Comparison of ENCODE assay signal across 8 mouse cellular contexts in genomic region chr7:80400099-80400498, GRCm38 (mm10). TPM values are rescaled to one million over a fixed set of nuclear protein-coding genes. Genes with fewer than 3 reads are reported as not detected.
DNase-seq lines count a peak whose midpoint lies in the region; ATAC-seq and TF ChIP-seq lines count a peak whose summit lies in the region.
"Had no signal": no experiment of that assay in that cellular context is flagged by ENCODE, and none has a peak within 500 bp of the region (broad histone marks: within the 10 kb centered on the region; RNA-seq: fewer than 3 reads in every experiment).

No protein-coding gene starts in this region.

- 0 out of 2 replicates have a peak overlapping the region, but pooled peaks have one; percentile 93 for H3K27ac ChIP-seq in embryonic facial prominence, embryonic 15.5 days (replicated peaks)
- peak overlapping the region; percentile 99 for H3K27ac ChIP-seq in intestine, postnatal 0 days (ENCODE audit: low read depth, low read length)
- H3K27ac ChIP-seq: neural tube, embryonic 12.5 days had no signal

- H3ac ChIP-seq in C2C12 (ENCODE audit: control insufficient read depth, insufficient read length, low read depth) = no peak overlapping the region

- ATAC-seq in embryonic facial prominence, embryonic 15.5 days (ENCODE audit: insufficient number of reproducible peaks, low FRiP score, low TSS enrichment, low read depth) = no peak
- ATAC-seq in intestine, postnatal 0 days = no peak

- peaks cover 30% of the 10 kb centered on the region for H3K79me3 ChIP-seq in C2C12 (ENCODE audit: low read depth)

- TF ChIP-seq POLR2A in lung, adult 2 months (IDR thresholded peaks at IDR 0.05; ENCODE audit: borderline replicate concordance, extremely low read depth, low read depth, low read length) = no peak

- no peak overlapping the region for H3K9ac ChIP-seq in embryonic facial prominence, embryonic 15.5 days
- H3K9ac ChIP-seq in intestine, postnatal 0 days (ENCODE audit: low read depth, low read length) = peak overlapping the region; percentile 100

- H3K36me3 ChIP-seq in C2C12 (ENCODE audit: control insufficient read depth, insufficient read depth) = peaks cover 27% of the 10 kb centered on the region
- H3K36me3 ChIP-seq in embryonic facial prominence, embryonic 15.5 days = peaks cover 31% of the 10 kb centered on the region
- peaks cover 29% of the 10 kb centered on the region for H3K36me3 ChIP-seq in intestine, postnatal 0 days (ENCODE audit: control insufficient read depth, insufficient read depth)

- peaks cover 48% of the 10 kb centered on the region for H3K4me1 ChIP-seq in embryonic facial prominence, embryonic 15.5 days
- H3K4me1 ChIP-seq in intestine, postnatal 0 days (replicated peaks; ENCODE audit: control insufficient read depth, insufficient read depth, low read length) = peaks cover 5% of the 10 kb centered on the region; the same call in 1 of the 2 replicates
- H3K4me1 ChIP-seq in lung, adult 2 months (ENCODE audit: control insufficient read depth, insufficient read depth, low read length) = peaks cover 13% of the 10 kb centered on the region; the same call in 1 of the 2 replicates

- H3K4me2 ChIP-seq in embryonic facial prominence, embryonic 15.5 days (replicated peaks) = peak overlapping the region; percentile 86
- H3K4me2 ChIP-seq in intestine, postnatal 0 days (replicated peaks; ENCODE audit: low read depth) = peak overlapping the region; percentile 89

- H3K79me2 ChIP-seq in C2C12 (ENCODE audit: control insufficient read depth, insufficient read depth) = peaks cover 63% of the 10 kb centered on the region

- no peak for TF ChIP-seq CTCF in C2C12 (IDR thresholded peaks at IDR 0.05; ENCODE audit: control insufficient read depth, insufficient read depth, insufficient read length)
- TF ChIP-seq CTCF in intestine, postnatal 0 days (IDR thresholded peaks at IDR 0.05; ENCODE audit: low read depth) = peak; percentile 37
- 0 out of 2 replicates have a peak, but pooled peaks have one; percentile 10 for TF ChIP-seq CTCF in lung, adult 2 months (IDR thresholded peaks at IDR 0.05; ENCODE audit: insufficient read depth, low read length)

- peak overlapping the region; percentile 6 for H3K4me3 ChIP-seq in C2C12 (ENCODE audit: insufficient read depth, poor library complexity, severe bottlenecking)
- H3K4me3 ChIP-seq in embryonic facial prominence, embryonic 15.5 days (replicated peaks) = 0 out of 2 replicates have a peak overlapping the region, but pooled peaks have one; percentile 89
- 0 out of 2 replicates have a peak overlapping the region, but pooled peaks have one; percentile 90 for H3K4me3 ChIP-seq in intestine, postnatal 0 days (ENCODE audit: low read depth, low read length)
- H3K4me3 ChIP-seq in lung, adult 2 months (replicated peaks; ENCODE audit: extremely low read depth, low read depth, low read length) = no peak overlapping the region
- H3K4me3 ChIP-seq: neural tube, embryonic 12.5 days had no signal

- WGBS in embryonic facial prominence, embryonic 15.5 days = 48% methylated on average over 5 of the region's 5 CpGs
- 45% methylated on average over 5 of the region's 5 CpGs for WGBS in intestine, postnatal 0 days
- WGBS in lung, adult 2 months = 27% methylated on average over 5 of the region's 5 CpGs

- peak; percentile 78 for DNase-seq in NIH3T3 (ENCODE audit: low read depth)
- DNase-seq in lung, adult 2 months = peak; percentile 81
- no peak for DNase-seq in thymus, postnatal 14 days
- DNase-seq in embryo, embryonic 11 days = no peak

- H3K9me3 ChIP-seq in embryonic facial prominence, embryonic 15.5 days (replicated peaks) = no peaks in the 10 kb centered on the region
- no peaks in the 10 kb centered on the region for H3K9me3 ChIP-seq in intestine, postnatal 0 days (ENCODE audit: control insufficient read depth)
- H3K9me3 ChIP-seq: neural tube, embryonic 12.5 days had no signal

- H3K27me3 ChIP-seq in C2C12 (ENCODE audit: control insufficient read depth, insufficient read depth, insufficient read length) = no peaks in the 10 kb centered on the region
- H3K27me3 ChIP-seq in embryonic facial prominence, embryonic 15.5 days = no peaks in the 10 kb centered on the region
- no peaks in the 10 kb centered on the region for H3K27me3 ChIP-seq in intestine, postnatal 0 days (replicated peaks; ENCODE audit: control insufficient read depth, insufficient read depth, low read length)

TF ChIP-seq in C2C12, 6 proteins besides CTCF, POLR2A, EP300 and RAD21:
- no peak for TF ChIP-seq MYOD1 (IDR thresholded peaks at IDR 0.05; ENCODE audit: control insufficient read depth, insufficient read length, low read depth)
- TF ChIP-seq MAX (IDR thresholded peaks at IDR 0.05) = no peak
- TF ChIP-seq CEBPB (IDR thresholded peaks at IDR 0.05; ENCODE audit: low read depth) = peak; percentile 81

RNA-seq across cellular contexts. Expression of gene Furin, which starts 5.1 kb away (rescaled TPM):
- 63.6 TPM for polyA plus RNA-seq in C2C12 (2012; fragmentation: generic; extraction: Trizol)
- polyA plus RNA-seq in embryonic facial prominence, embryonic 15.5 days (2015; fragmentation: Nextera tagmentation; extraction: Ambion mirVana) = 16.0 and 16.7 TPM in 2 replicates
- polyA plus RNA-seq in intestine, postnatal 0 days (2015; fragmentation: Nextera tagmentation; extraction: Ambion mirVana) = 25.5 and 26.4 TPM in 2 replicates
- 106 and 114 TPM in 2 replicates for polyA plus RNA-seq in lung, adult 2 months (2012; rRNA removed)

RNA-seq across cellular contexts. Expression of gene Fes, which starts 12.4 kb away (rescaled TPM):
- 0.82 TPM for polyA plus RNA-seq in C2C12 (2012; fragmentation: generic; extraction: Trizol)
- 16.4 and 16.7 TPM in 2 replicates for polyA plus RNA-seq in embryonic facial prominence, embryonic 15.5 days (2015; fragmentation: Nextera tagmentation; extraction: Ambion mirVana)
- 6.2 and 6.7 TPM in 2 replicates for polyA plus RNA-seq in intestine, postnatal 0 days (2015; fragmentation: Nextera tagmentation; extraction: Ambion mirVana)
- polyA plus RNA-seq in lung, adult 2 months (2012; rRNA removed) = 51.4 and 60.1 TPM in 2 replicates

RNA-seq across cellular contexts. Expression of gene Man2a2, which starts 28.9 kb away (rescaled TPM):
- polyA plus RNA-seq in C2C12 (2012; fragmentation: generic; extraction: Trizol) = 21.5 TPM
- polyA plus RNA-seq in embryonic facial prominence, embryonic 15.5 days (2015; fragmentation: Nextera tagmentation; extraction: Ambion mirVana) = 24.8 and 25.2 TPM in 2 replicates
- polyA plus RNA-seq in intestine, postnatal 0 days (2015; fragmentation: Nextera tagmentation; extraction: Ambion mirVana) = 4.8 and 5.3 TPM in 2 replicates
- 93.7 and 96.3 TPM in 2 replicates for polyA plus RNA-seq in lung, adult 2 months (2012; rRNA removed)

RNA-seq across cellular contexts. Expression of gene Hddc3, which starts 57.2 kb away (rescaled TPM):
- polyA plus RNA-seq in C2C12 (2012; fragmentation: generic; extraction: Trizol) = 55.9 TPM
- polyA plus RNA-seq in embryonic facial prominence, embryonic 15.5 days (2015; fragmentation: Nextera tagmentation; extraction: Ambion mirVana) = 22.9 and 25.4 TPM in 2 replicates
- 8.3 and 8.8 TPM in 2 replicates for polyA plus RNA-seq in intestine, postnatal 0 days (2015; fragmentation: Nextera tagmentation; extraction: Ambion mirVana)
- 20.4 and 26.9 TPM in 2 replicates for polyA plus RNA-seq in lung, adult 2 months (2012; rRNA removed)

RNA-seq across cellular contexts. Expression of gene Unc45a, which starts 59.3 kb away (rescaled TPM):
- polyA plus RNA-seq in C2C12 (2012; fragmentation: generic; extraction: Trizol) = 46.9 TPM
- 55.6 and 57.7 TPM in 2 replicates for polyA plus RNA-seq in embryonic facial prominence, embryonic 15.5 days (2015; fragmentation: Nextera tagmentation; extraction: Ambion mirVana)
- 19.7 and 20.0 TPM in 2 replicates for polyA plus RNA-seq in intestine, postnatal 0 days (2015; fragmentation: Nextera tagmentation; extraction: Ambion mirVana)
- polyA plus RNA-seq in lung, adult 2 months (2012; rRNA removed) = 102 and 105 TPM in 2 replicates

Comparison
In these comparisons a context has a peak if more than half of its experiments do, and no peak if none do; other contexts are left out.
1. DNase-seq: peak in NIH3T3 (single experiment) and lung, adult 2 months (single experiment); none in thymus, postnatal 14 days (single experiment) and embryo, embryonic 11 days (single experiment).